Mouse (Mus musculus) embryo, embryonic 9.5 days (tissue): ENCODE measurements at regions not wholly inside any gene's neighbourhood (a gene's known extent, or its start where the extent isn't known, plus 50 kb on each side); places are given as distances from the start of the nearest gene placed in this dataset.

Experiments used
- DNase-seq: peaks from one replicate; pipeline ENCODE4 v3.0.0-alpha.2; 2017; ENCODE audit errors: extremely low spot score

GRCm38 (mm10) chr12:32640591-32640990 is 178.8 kb upstream of the Nampt start:
- DNase-seq: no peak

GRCm38 (mm10) chr12:32642493-32642892 is 176.9 kb upstream of the Nampt start:
- no peak for DNase-seq

DNA sequence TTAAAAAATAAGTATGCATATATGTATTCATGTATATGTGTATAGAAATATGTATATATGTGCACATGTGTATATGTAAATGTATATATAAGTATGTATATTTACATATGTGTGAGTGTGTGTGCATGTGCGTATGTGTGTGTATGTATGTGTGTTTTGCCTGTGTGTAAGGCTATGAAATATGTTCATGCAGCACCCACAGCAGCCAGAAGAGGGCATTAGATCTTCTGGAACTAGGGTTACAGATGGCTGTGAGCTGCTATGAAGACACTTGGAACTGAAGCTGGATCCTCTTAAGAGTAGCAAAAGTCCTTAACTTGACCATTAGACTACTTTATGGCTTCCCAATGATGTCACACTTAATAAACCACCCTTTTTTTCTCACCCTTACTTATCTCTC is 166.2 kb upstream of the Nampt start:
- DNase-seq: no peak

- DNase-seq: no peak
Measured at GRCm38 (mm10) chr12:32656194-32656593, 163.2 kb upstream of the Nampt start.

DNA sequence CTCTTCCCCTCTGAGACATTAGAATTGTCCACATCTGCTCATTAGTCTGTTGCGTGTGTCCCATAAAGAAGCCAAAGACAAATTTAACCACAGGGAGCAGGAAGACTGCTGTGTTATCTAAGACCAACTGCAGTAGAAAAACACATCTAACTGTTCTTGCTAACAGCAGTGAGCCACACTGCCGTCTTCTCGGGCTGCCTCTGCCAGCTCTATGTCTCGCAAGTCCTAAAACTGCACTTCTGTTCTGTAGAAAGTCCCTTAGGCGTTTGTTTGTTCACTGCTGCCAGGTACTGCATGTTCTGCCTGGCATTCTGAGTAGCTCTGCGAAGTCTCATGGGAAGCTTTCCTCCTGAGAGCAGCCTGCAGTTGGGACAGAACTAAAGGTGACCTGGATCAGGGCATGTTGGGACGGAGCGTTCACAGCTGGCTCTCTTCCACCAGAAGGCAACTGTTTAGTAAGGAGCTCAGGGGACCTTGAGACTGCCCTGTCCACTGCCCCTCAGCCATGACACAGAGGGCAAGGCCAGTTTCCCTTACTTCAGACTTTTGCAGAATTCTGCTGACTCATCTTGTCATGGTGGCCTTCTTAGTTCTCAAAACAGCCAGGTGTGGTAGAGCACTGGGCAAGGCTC is 157.4 kb upstream of the Nampt start:
- DNase-seq: no peak

DNA sequence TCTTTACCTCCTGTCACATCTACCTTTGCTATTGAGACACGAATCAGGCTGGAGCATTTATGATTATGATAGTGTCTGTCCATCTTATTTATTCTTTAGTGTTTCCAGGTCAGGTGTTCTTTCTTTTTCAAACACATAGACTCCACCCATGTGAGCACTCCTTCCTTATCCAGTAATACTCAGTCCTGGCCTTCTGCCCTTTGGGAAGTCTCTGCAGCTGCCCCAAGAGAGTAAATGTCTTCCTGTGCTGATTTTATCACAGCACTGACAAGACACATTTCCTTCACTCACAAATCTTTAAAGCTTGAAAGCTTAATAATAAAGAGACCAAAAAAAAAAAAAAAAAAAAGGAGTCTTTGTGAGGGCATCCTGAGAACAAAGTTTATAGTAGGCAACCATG is 153.3 kb upstream of the Nampt start:
- no peak for DNase-seq

DNA sequence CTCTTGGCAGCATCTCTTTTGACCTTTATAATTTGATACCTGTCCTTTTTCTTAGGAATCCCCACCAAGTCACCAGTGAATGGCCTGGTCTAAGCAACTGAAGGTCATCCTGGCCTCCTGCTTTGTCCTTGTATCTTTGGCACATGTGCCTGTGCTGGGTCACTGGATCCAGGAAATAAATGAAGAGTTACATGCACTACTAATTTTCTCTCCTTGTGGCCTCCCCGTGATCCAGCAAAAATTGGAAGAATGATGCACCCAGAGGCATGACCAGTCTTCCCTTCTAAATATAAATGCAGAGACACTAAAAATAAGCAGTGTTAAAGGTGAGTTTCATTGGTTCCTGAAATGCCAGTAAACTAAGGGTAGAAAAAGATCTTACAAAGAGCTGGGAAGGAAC is 141.4 kb upstream of the Nampt start:
- DNase-seq: no peak

DNA sequence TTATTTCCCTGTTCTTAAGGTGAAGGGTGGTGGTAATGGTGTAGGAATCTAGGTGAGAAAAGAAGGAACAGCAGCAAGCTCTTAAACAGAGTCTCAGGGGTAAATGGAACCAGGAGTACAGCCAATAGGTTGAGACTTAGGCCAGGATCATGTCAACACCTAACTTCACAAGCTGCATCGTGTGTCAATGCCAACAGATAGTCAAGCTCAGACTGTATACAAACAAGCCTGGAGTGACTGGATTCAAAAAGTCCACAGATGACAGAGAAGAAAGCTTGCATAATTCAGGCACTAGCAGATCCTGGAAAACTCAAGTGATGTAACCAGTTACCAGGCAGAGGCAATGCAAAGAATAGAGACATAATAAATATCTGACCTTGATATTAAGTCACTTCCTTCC is 140.6 kb upstream of the Nampt start:
- no peak for DNase-seq

DNA sequence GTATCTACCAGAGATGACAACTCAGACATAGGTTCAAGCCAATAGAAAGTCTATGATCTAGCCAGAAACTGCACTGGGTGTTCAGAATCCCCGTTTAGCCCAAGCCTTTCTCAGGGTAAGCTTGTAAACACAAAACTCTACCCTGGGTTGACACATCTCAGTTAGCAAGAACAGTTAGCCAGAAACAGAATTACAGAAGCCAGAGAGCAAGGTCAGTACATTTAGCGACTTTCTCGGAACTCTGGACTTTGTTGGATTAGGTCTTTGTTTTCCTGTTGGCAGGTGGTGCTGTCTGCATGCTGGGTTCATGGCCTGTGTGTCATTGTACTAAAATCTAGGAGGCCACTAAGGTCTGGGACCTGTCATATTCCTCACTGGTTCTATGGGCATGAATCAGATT is 137.4 kb upstream of the Nampt start:
- no peak for DNase-seq

DNA sequence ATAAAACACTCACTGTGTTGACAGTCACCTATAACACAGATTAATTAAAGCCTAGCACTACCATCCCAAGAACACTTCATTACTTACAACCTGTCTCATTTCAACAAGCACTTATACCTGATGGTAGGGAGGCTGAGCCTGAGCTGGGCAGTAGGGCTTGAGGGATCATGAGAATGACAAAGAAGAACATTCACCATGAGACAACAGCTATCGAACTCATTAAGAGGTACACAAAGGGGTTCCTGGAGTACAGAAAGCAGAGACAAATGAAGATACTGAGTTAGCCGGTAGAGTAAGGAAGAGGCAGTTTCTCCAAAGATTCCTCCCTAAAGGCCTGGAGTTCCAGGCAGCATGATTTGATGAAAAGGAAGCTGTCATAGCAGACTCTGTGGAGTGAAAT is 136.0 kb upstream of the Nampt start:
- DNase-seq: no peak

DNA sequence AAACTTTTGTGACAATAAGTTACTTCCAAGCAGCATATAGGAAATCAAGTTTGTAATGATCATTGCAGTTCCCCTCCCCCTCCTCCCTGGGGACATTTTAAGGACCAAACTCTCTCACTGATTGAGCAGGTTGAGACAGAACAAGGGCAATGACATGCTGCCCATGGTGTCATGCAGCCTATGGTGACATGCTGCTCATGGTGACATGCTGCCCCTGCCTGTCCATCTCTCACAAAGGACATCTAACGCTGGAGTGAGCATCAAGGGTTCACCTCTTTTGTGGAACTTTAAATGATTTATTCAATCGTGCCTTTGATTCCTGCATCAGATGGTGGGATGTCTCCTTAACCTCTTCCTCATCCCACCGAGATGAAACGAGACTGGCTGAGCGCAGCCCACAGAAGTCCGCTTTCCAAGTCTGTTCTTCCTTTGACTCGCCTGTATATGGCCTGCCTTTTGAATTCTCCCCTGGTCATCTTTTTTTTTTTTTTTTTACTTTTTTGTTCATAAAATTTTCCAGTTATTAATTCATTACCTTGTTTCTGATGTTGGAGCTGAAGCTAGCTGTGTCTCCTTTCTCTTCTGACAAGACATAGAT is 133.5 kb upstream of the Nampt start:
- DNase-seq: no peak

- no peak for DNase-seq
Measured at GRCm38 (mm10) chr12:32689361-32689760, 130.0 kb upstream of the Nampt start.

- no peak for DNase-seq
Measured at GRCm38 (mm10) chr12:32690096-32690495, 129.2 kb upstream of the Nampt start.

DNA sequence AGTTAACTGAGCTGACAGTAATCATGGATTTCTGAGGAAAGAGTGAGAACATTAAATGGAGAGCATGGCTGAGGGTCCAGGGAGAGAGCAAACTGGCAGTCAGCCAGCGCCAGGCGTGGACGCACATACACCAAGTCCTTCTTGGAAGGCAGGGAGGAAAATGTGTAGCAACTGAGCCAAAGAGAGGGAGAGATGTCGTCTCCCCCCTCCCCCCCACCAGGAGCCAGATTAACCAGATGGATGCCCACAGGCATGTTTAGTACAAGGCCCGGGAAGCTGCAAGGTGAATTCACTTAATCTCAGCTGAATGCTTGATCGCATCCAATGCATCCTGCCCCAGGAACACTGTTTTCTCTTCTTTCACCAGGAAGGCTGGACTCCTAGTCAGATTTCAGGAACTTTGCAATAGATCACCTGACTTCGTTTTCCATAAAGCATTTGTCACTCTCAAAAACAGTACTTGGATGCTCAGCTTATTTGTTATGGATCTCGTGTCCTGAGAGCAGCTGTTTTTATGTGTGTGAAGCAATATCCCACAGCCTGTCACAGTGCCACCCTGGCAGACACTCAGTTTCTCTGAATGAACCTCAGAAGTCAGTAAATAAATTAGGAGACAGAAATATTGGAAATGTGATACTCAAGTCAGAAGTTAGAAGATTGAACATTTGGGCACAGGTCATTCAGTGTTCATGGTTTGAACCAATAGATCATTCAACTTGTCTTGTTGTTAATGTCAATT is 127.1 kb upstream of the Nampt start:
- no peak for DNase-seq

DNA sequence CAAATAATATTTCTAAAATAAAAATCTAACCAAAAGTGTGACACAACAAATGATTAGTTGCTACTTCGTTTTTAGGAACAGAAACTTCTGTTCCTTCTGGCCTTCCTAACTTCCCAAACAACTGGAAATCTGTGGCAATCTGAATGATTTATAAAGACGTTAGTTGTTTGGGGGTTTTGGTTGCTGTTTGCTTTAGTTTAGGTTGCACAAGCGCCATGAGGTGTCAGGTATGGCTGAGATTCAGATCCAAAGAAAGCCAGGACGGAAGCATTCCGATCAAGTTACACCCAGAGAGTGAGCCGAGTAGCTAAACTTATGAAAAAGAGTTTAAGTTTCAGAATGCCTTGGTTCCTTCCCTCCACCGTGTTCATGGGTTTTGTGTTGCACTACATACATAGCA is 126.4 kb upstream of the Nampt start:
- DNase-seq: no peak

GRCm38 (mm10) chr12:32693678-32694077 is 125.7 kb upstream of the Nampt start:
- no peak for DNase-seq

DNA sequence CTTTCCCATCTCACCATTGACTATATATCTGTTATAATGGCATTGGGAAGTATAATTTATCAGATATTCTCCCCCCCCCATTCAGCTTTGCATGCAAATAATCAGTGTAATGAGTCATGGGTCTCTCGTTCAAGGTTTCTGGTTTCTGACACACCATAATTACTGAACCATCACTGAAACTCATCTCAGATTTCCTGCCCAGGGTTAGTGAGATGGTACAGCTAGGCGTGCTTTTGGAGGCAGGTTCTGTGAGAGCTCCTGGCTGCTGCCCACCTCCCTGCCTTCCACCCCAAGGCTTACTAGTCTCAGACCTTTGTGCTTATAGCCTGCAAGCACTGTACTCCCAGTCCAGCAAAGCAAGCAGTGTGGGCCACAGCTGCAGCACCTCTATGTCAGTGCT is 122.5 kb upstream of the Nampt start:
- DNase-seq: no peak

- no peak for DNase-seq
Measured at GRCm38 (mm10) chr12:32709188-32709587, 110.2 kb upstream of the Nampt start.

- DNase-seq: no peak
Measured at GRCm38 (mm10) chr12:32717129-32717921, 102.0 kb upstream of the Nampt start.

DNA sequence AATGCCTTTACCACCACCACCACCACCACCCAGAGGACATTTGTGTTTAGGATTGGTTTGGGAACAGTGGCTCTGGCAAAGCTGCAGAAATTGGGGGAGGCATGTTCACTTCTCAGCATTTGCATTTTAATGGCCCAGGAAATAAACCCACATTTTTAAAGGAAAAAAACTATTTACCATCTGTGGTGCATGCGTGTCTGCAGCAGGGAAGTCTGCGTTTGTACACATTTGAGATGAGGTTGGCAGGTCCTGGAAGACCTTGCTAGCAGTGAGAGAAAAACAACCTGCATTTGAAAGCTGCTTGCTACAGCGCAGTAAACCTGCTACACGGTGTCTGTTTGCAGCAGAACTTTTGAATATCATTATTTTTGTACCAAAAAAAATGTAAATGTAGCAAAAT is 100.1 kb upstream of the Nampt start:
- DNase-seq: no peak

DNA sequence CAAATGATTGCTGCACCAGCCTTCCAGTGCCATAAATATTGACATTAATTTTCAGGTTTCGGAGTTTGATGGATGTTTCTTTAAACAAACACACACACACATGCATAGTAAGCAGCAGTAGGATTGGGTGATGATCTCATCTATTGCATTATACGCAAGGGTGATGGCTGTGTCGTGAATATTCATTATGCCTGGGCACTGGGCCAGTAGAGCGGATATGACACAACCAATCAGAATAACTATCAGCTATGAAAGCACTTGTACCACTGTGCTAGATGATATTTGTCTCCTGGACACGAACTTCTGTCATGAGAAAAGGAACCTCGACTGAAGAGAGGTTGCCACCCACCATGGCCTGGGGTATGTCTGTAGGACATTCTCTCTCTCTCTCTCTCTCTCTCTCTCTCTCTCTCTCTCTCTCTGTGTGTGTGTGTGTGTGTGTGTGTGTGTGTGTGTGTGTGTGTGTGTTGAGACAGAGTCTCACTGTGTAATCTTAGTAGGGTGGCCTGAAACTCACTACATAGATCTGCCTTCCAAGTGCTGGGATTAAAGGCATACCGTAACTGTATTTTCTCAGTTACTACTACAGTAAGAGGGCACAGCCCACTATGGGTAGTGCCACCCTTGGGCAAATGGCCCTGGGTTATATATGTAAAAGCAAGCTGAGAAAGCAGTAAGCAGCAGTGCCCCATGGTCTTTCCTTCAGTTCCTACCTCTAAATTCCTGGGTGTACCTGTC is 94.7 kb upstream of the Nampt start:
- no peak for DNase-seq

- no peak for DNase-seq
Measured at GRCm38 (mm10) chr12:32727539-32727938, 91.8 kb upstream of the Nampt start.
